Mouse (Mus musculus): ENCODE measurements at regions not wholly inside any gene's neighbourhood (a gene's known extent, or its start where the extent isn't known, plus 50 kb on each side); places are given as distances from the start of the nearest gene placed in this dataset.

DNA sequence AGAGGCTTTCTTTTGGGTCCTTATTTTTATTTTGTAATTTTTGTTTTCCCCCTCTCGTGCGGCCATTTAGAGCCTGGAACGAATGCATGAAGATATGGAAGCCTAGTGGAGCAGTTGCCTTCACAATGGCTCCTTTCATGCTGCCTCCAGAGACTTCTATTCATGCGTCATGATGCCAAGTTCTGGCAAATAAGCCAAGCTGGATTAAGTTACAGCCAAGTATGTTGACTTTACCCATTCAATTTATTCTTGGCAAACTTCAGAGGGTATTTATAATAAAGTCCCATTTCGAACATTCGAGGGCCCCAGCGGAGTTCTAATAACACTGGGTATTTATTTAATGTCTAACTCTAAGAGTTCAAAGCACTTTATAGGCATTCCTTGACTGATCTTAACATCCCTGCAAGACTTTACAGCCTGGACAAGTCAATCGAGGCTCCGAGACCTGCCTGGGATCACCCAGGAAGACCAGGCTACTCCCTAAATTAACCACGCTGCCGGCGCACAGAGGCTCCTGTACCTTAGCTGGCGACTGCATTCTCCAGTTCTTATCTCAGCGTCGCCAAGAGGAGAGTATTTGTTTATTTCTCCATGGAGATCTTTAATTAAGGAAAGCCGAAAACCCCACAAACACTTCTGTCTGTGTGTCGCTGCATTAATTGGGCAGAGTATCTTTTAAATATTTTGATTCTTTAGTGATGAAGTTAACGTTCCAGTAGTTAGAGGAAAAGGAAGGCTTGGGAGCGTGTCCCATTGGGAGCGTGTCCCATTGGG, 75.5 kb downstream of the Ackr3 start:
- no peak for TF ChIP-seq MAX (IDR thresholded peaks at IDR 0.05)
- no peak for TF ChIP-seq FOSL1 (IDR thresholded peaks at IDR 0.05; ENCODE audit: insufficient read depth, low read length, poor library complexity, severe bottlenecking)
- no peak for TF ChIP-seq CTCF (IDR thresholded peaks at IDR 0.05; ENCODE audit: control insufficient read depth, insufficient read depth, insufficient read length)
- TF ChIP-seq USF1 (IDR thresholded peaks at IDR 0.05; ENCODE audit: low read depth) = no peak
- TF ChIP-seq MYOD1 (IDR thresholded peaks at IDR 0.05; ENCODE audit: control insufficient read depth, insufficient read length, low read depth) = no peak
- H3ac ChIP-seq (ENCODE audit: control insufficient read depth, insufficient read length, low read depth) = no peak overlapping the region
- H3K79me3 ChIP-seq (ENCODE audit: low read depth) = no peaks in the 10 kb centered on the region
- H3K36me3 ChIP-seq (ENCODE audit: control insufficient read depth, insufficient read depth) = no peaks in the 10 kb centered on the region
- H3K27me3 ChIP-seq (ENCODE audit: control insufficient read depth, insufficient read depth, insufficient read length) = no peaks in the 10 kb centered on the region
- H3K4me3 ChIP-seq (ENCODE audit: insufficient read depth, poor library complexity, severe bottlenecking) = no peak overlapping the region
- H3K79me2 ChIP-seq (ENCODE audit: control insufficient read depth, insufficient read depth) = no peaks in the 10 kb centered on the region

DNA sequence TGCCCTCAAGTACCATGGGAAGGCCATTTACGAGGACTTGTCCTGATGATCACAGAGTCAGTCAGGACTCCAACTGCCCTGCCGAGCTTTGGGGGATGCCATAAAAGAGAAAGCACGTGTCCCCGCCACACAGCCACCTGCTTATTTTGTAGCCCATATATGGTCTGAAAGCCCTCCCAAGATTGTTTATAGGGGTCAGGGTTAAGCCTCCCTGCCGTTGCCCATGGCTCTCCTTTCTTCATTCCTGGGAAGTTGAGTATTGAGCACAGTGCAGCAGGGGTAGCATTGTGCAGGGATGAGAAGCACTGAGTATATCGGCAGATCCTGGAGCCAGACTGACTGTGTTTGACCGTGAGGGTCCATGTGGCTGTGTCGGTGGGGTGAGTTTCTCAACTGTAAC, 76.4 kb downstream of the Ackr3 start:
- Histone ChIP-seq H3K36me3 (ENCODE audit: control insufficient read depth, insufficient read depth) (no peaks in the 10 kb centered on the region), H3K79me3 (ENCODE audit: low read depth) (no peaks in the 10 kb centered on the region), H3K27me3 (ENCODE audit: control insufficient read depth, insufficient read depth, insufficient read length) (no peaks in the 10 kb centered on the region), H3K4me3 (ENCODE audit: insufficient read depth, poor library complexity, severe bottlenecking) (no peak overlapping the region), H3ac (ENCODE audit: control insufficient read depth, insufficient read length, low read depth) (no peak overlapping the region), H3K79me2 (ENCODE audit: control insufficient read depth, insufficient read depth) (no peaks in the 10 kb centered on the region)
- no peak for TF ChIP-seq MYOD1 (IDR thresholded peaks at IDR 0.05; ENCODE audit: control insufficient read depth, insufficient read length, low read depth)
- TF ChIP-seq USF1 (IDR thresholded peaks at IDR 0.05; ENCODE audit: low read depth) = no peak
- TF ChIP-seq CEBPB (IDR thresholded peaks at IDR 0.05; ENCODE audit: low read depth) = no peak
- TF ChIP-seq FOSL1 (IDR thresholded peaks at IDR 0.05; ENCODE audit: insufficient read depth, low read length, poor library complexity, severe bottlenecking) = no peak
- TF ChIP-seq MAX (IDR thresholded peaks at IDR 0.05) = no peak
- TF ChIP-seq MYOG (IDR thresholded peaks at IDR 0.05; ENCODE audit: control insufficient read depth, extremely low read depth, insufficient read length) = no peak
- TF ChIP-seq CTCF (IDR thresholded peaks at IDR 0.05; ENCODE audit: control insufficient read depth, insufficient read depth, insufficient read length) = no peak

DNA sequence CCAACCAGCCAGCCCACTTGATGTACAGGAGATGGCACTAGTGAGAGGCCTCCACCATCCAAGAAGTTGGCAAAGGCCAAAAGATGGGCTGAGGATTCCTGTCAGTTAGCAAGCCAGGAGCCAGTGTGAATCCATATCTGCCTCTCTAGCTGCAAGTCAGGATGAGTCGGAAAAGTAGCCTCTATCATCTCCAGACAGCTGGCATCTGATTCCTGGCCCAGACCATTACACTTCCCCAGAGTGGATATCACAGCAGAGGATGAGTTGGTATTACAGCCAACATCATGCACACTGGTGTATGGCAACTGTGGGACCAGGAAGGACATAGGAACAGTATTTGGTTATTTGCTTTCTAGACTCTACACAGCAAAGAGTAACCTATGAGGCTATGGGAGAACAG, 77.5 kb downstream of the Ackr3 start:
- H3K79me2 ChIP-seq (ENCODE audit: control insufficient read depth, insufficient read depth) = no peaks in the 10 kb centered on the region
- H3K79me3 ChIP-seq (ENCODE audit: low read depth) = no peaks in the 10 kb centered on the region
- no peaks in the 10 kb centered on the region for H3K27me3 ChIP-seq (ENCODE audit: control insufficient read depth, insufficient read depth, insufficient read length)
- no peak overlapping the region for H3ac ChIP-seq (ENCODE audit: control insufficient read depth, insufficient read length, low read depth)
- TF ChIP-seq MYOG (IDR thresholded peaks at IDR 0.05; ENCODE audit: control insufficient read depth, extremely low read depth, insufficient read length) (no peak), MAX (IDR thresholded peaks at IDR 0.05) (no peak), CTCF (IDR thresholded peaks at IDR 0.05; ENCODE audit: control insufficient read depth, insufficient read depth, insufficient read length) (no peak), FOSL1 (IDR thresholded peaks at IDR 0.05; ENCODE audit: insufficient read depth, low read length, poor library complexity, severe bottlenecking) (no peak), USF1 (IDR thresholded peaks at IDR 0.05; ENCODE audit: low read depth) (no peak), CEBPB (IDR thresholded peaks at IDR 0.05; ENCODE audit: low read depth) (no peak), MYOD1 (IDR thresholded peaks at IDR 0.05; ENCODE audit: control insufficient read depth, insufficient read length, low read depth) (no peak)
- no peaks in the 10 kb centered on the region for H3K36me3 ChIP-seq (ENCODE audit: control insufficient read depth, insufficient read depth)
- no peak overlapping the region for H3K4me3 ChIP-seq (ENCODE audit: insufficient read depth, poor library complexity, severe bottlenecking)

DNA sequence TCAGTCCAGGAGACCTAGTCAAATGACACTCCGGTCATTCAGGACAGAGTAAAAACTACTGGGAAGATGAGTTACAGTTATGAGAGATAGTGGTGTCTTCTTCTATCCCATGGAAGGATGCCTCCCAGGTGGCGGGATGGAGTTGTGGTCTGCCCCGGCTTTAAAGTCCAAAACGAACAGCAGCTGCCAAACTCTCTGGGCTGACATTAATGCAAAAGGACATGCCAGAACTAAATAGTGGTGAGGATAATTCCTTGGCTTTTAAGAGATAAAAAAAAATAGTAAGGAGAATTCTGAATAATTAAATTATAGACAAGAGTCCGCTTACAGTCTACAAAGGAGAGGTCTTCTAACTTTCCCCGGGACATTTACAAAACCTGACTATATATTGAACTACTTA, 78.2 kb downstream of the Ackr3 start:
- no peaks in the 10 kb centered on the region for H3K79me2 ChIP-seq (ENCODE audit: control insufficient read depth, insufficient read depth)
- no peak overlapping the region for H3K4me3 ChIP-seq (ENCODE audit: insufficient read depth, poor library complexity, severe bottlenecking)
- H3K36me3 ChIP-seq (ENCODE audit: control insufficient read depth, insufficient read depth) = no peaks in the 10 kb centered on the region
- no peaks in the 10 kb centered on the region for H3K27me3 ChIP-seq (ENCODE audit: control insufficient read depth, insufficient read depth, insufficient read length)
- H3ac ChIP-seq (ENCODE audit: control insufficient read depth, insufficient read length, low read depth) = no peak overlapping the region
- H3K79me3 ChIP-seq (ENCODE audit: low read depth) = no peaks in the 10 kb centered on the region
- TF ChIP-seq CTCF (IDR thresholded peaks at IDR 0.05; ENCODE audit: control insufficient read depth, insufficient read depth, insufficient read length) (no peak), MYOG (IDR thresholded peaks at IDR 0.05; ENCODE audit: control insufficient read depth, extremely low read depth, insufficient read length) (no peak), MAX (IDR thresholded peaks at IDR 0.05) (no peak), USF1 (IDR thresholded peaks at IDR 0.05; ENCODE audit: low read depth) (no peak), MYOD1 (IDR thresholded peaks at IDR 0.05; ENCODE audit: control insufficient read depth, insufficient read length, low read depth) (no peak), FOSL1 (IDR thresholded peaks at IDR 0.05; ENCODE audit: insufficient read depth, low read length, poor library complexity, severe bottlenecking) (no peak), CEBPB (IDR thresholded peaks at IDR 0.05; ENCODE audit: low read depth) (no peak)

DNA sequence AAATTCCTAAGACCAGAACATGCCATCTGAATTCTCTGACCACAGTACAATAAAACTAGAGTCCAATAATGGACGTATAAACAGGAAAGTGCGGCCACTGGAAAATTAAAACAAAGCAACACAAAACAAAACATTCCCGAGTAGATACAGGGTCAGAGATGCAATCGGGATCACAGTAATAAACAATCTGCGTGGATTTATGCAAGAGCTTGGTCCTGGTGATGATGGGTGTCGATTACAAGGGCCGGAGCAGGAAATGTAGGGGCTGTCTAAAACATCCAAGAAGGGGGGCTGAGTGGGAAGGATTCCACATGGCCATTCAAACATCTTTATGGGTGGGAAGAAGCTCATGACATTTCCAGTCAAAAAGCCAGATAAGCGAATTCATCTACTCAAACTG, 78.6 kb downstream of the Ackr3 start:
- Histone ChIP-seq H3K27me3 (ENCODE audit: control insufficient read depth, insufficient read depth, insufficient read length) (no peaks in the 10 kb centered on the region), H3K36me3 (ENCODE audit: control insufficient read depth, insufficient read depth) (no peaks in the 10 kb centered on the region), H3K79me3 (ENCODE audit: low read depth) (no peaks in the 10 kb centered on the region), H3K79me2 (ENCODE audit: control insufficient read depth, insufficient read depth) (no peaks in the 10 kb centered on the region), H3ac (ENCODE audit: control insufficient read depth, insufficient read length, low read depth) (no peak overlapping the region), H3K4me3 (ENCODE audit: insufficient read depth, poor library complexity, severe bottlenecking) (no peak overlapping the region)
- TF ChIP-seq CEBPB (IDR thresholded peaks at IDR 0.05; ENCODE audit: low read depth) = no peak
- TF ChIP-seq MYOD1 (IDR thresholded peaks at IDR 0.05; ENCODE audit: control insufficient read depth, insufficient read length, low read depth) = no peak
- TF ChIP-seq MYOG (IDR thresholded peaks at IDR 0.05; ENCODE audit: control insufficient read depth, extremely low read depth, insufficient read length) = no peak
- no peak for TF ChIP-seq FOSL1 (IDR thresholded peaks at IDR 0.05; ENCODE audit: insufficient read depth, low read length, poor library complexity, severe bottlenecking)
- TF ChIP-seq USF1 (IDR thresholded peaks at IDR 0.05; ENCODE audit: low read depth) = no peak
- no peak for TF ChIP-seq MAX (IDR thresholded peaks at IDR 0.05)
- TF ChIP-seq CTCF (IDR thresholded peaks at IDR 0.05; ENCODE audit: control insufficient read depth, insufficient read depth, insufficient read length) = no peak
